Mouse (Mus musculus): ENCODE measurements around the gene Ipo7.

DNA sequence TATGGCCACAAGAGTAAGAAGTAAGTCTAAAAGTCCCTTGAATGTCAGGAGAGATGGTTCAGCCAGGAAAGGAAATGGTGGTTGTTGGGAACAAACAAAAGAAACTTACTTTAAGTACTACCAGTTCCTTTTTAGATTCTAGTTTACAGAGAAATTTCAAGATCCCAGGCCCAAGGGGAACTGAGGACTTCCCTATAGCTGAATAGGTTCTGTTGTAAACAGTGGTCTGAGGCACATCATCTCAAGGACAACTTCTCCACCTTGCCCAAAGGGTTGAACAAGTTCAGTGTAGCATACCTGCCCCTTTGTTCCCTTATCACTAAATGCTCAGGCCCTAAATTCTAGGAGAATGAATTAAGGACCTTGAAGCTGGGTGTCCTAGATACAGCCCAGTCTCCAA lies 16.0 kb upstream of the Ipo7 start:
- no peak for TF ChIP-seq CTCF (IDR thresholded peaks at IDR 0.05; ENCODE audit: extremely low read depth, insufficient read depth, insufficient read length, insufficient replicate concordance)
- TF ChIP-seq POLR2A (IDR thresholded peaks at IDR 0.05; ENCODE audit: low read depth, low read length), result no peak
